Mouse (Mus musculus) kidney, embryonic 16.5 days (tissue): ENCODE data around the gene Fam114a1. TPM values are rescaled to one million over a fixed set of nuclear protein-coding genes. Genes with fewer than 3 reads are reported as not detected.

Experiments
- ATAC-seq: fragments of 200-750 bp; cut with Nextera tagmentation; 2 replicates; pipeline ENCODE4 v1.8.0; 2017; ENCODE audit warnings: moderate TSS enrichment; ENCODE audit not compliant: low FRiP score, low TSS enrichment
- H3K27ac ChIP-seq: fragments of 300-500 bp; sonication (generic); 2 replicates; pipeline ENCODE4 v1.5.1; 2014; ENCODE audit warnings: low read length
- H3K27me3 ChIP-seq: fragments of 300-500 bp; sonication (generic); 2 replicates; pipeline ENCODE4 v1.6.1; 2014; ENCODE audit warnings: low read length, control low read depth, mixed read lengths; ENCODE audit not compliant: insufficient read depth
- H3K36me3 ChIP-seq: fragments of 300-500 bp; sonication (generic); 2 replicates; pipeline ENCODE4 v1.6.1; 2014; ENCODE audit warnings: low read length, control low read depth, mixed read lengths; ENCODE audit not compliant: insufficient read depth
- H3K4me1 ChIP-seq: fragments of 300-500 bp; sonication (generic); 2 replicates; pipeline ENCODE4 v1.6.1; 2014; ENCODE audit warnings: low read length, control low read depth, mixed read lengths; ENCODE audit not compliant: insufficient read depth
- H3K4me2 ChIP-seq: fragments of 300-500 bp; sonication (generic); replicated peaks from 2 replicates; pipeline ENCODE4 v1.6.1; 2014; ENCODE audit warnings: low read depth, low read length
- H3K4me3 ChIP-seq: fragments of 300-500 bp; sonication (generic); 2 replicates; pipeline ENCODE4 v1.5.1; 2014; ENCODE audit warnings: mild to moderate bottlenecking, low read length
- H3K9ac ChIP-seq: fragments of 300-500 bp; sonication (generic); replicated peaks from 2 replicates; pipeline ENCODE4 v1.6.1; 2014; ENCODE audit warnings: low read length
- H3K9me3 ChIP-seq: fragments of 300-500 bp; sonication (generic); 2 replicates; pipeline ENCODE4 v1.6.1; 2016; ENCODE audit warnings: low read length, control low read depth
- WGBS: fragments of 180-500 bp; shearing (Covaris S2); extraction: QIAGEN DNeasy Blood & Tissue Kit; methylation state at CpG from one replicate; pipeline ENCODE4 v1.1.7; 2014; 5-methylcytosine and 5-hydroxymethylcytosine counted together
- microRNA counts: library from miRNA; unstranded; fragments of <30 nt; microRNA quantifications from one replicate; lab custom pipeline; 2016
- microRNA-seq: library from miRNA; unstranded; fragments of <30 nt; microRNA quantifications from one replicate; pipeline ENCODE4, GENCODE M21; 2016
- polyA plus RNA-seq: library from polyadenylated mRNA; unstranded; fragments of >200 nt; fragmentation: Nextera tagmentation; extraction: Ambion mirVana; gene quantifications from 2 replicates; pipeline ENCODE4 v1.2.1, GENCODE M21; 2015

The Fam114a1 gene
- polyA plus RNA-seq, 1 experiment from 2014 or later: 44.6 TPM

DNA sequence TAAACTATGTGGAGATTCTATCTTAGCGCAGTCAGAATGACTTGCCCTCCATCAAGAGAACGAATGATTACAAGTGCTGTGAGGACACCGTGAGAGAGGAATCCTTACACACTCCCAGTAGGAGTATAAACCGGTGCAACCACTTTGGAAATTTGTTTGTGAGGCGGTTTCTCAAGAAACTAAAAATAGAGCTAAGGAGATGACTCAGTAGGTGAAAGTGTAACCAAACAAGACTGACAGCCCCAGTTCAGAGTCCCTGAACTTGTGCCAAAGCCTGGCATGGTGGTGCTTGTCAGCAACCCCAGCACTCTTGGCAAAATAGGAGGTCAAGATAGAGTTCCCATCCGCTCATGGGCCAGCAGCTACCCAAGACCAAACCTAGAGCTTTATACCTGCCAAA, 116.7 kb downstream of the Fam114a1 start:
- WGBS: 73% methylated on average over 6 of the region's 6 CpGs
- no peaks in the 10 kb centered on the region for H3K9me3 ChIP-seq
- H3K9ac ChIP-seq: no peak overlapping the region
- no peaks in the 10 kb centered on the region for H3K27me3 ChIP-seq
- no peak for ATAC-seq
- H3K36me3 ChIP-seq: no peaks in the 10 kb centered on the region
- no peak overlapping the region for H3K27ac ChIP-seq
- no peak overlapping the region for H3K4me3 ChIP-seq
- no peak overlapping the region for H3K4me2 ChIP-seq
- H3K4me1 ChIP-seq: no peaks in the 10 kb centered on the region

DNA sequence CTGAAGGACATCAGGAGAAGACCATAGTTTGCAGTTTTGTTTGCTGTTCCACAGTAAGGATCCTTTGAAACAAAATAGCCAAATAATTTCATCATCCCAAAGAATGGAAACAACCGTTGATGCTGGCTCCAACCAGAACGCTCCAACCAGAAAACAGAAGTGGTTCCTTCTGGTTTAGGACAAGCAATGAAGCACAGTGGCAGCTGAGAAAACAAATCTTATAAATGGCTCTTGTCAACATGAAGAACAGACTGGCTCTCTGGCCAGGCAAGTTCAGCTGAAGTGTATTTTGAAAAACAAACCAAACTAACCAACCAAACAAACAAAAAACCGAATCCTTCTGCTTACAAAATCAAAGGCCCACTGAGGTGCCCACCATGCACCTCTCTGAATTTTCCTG, 119.8 kb downstream of the Fam114a1 start:
- ATAC-seq: no peak
- no peak overlapping the region for H3K27ac ChIP-seq
- no peaks in the 10 kb centered on the region for H3K36me3 ChIP-seq
- 52% methylated on average over 3 of the region's 3 CpGs for WGBS
- H3K4me3 ChIP-seq: no peak overlapping the region
- H3K9me3 ChIP-seq: no peaks in the 10 kb centered on the region
- H3K4me1 ChIP-seq: no peaks in the 10 kb centered on the region
- no peak overlapping the region for H3K9ac ChIP-seq
- H3K27me3 ChIP-seq: no peaks in the 10 kb centered on the region
- H3K4me2 ChIP-seq: no peak overlapping the region

DNA sequence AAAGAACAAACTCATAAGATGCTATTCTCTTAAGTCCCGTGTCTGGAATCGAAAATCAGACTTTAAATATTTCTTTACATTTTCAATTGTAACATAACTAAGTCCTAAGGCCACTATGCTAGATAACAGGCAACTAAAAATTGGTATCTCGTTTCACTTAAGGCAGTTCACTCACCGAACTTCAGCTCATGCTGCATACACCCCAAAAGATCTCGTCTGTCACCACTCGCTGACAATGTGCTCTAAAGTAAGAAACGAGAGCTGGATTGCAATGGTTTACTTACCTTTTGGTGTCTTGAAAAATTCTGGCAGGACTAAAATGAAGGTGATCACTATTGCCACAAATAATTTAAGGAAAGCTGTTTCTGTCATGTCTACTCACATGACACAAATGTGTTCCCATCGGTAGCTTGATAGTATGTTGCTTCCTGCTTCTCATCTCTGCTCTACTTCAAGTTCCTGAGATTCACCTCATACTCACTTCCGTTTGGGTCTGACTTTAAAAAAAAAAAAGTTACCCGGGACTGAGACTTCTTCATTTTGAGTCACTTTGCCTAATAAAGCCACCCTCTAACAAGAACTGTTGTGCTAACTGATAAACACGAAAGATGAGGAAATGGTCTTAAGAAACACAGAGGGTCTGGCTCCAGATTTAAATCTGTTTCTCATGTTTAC, 121.5 kb downstream of the Fam114a1 start:
- H3K4me2 ChIP-seq: no peak overlapping the region
- no peaks in the 10 kb centered on the region for H3K9me3 ChIP-seq
- H3K36me3 ChIP-seq: no peaks in the 10 kb centered on the region
- H3K27ac ChIP-seq: no peak overlapping the region
- no peak for ATAC-seq
- no peak overlapping the region for H3K4me3 ChIP-seq
- H3K4me1 ChIP-seq: no peaks in the 10 kb centered on the region
- WGBS: 68% methylated on average over 11 of the region's 11 CpGs
- no peaks in the 10 kb centered on the region for H3K27me3 ChIP-seq
- no peak overlapping the region for H3K9ac ChIP-seq

MicroRNAs within 50 kb of the gene (microRNA counts, 519-probe panel; counts per million panel counts)
- microRNA mmu-miR-574-3p (lab: Ali Mortazavi, UCI) (2,862 counts per million, percentile 68 among the panel's probes with 10 or more counts), microRNA mmu-miR-574-5p (lab: Ali Mortazavi, UCI) (1,735 counts per million, percentile 45 among the panel's probes with 10 or more counts)

Small RNAs within 50 kb of the gene (microRNA-seq; reads per million reads assigned to microRNA genes)
- gene Mir574: 129 reads per million, percentile 58 among the genes with 10 or more reads in this experiment

Other genes starting within 250 kb of the Fam114a1 start
- 49.7 and 66.4 TPM in 2 replicates for gene Klf3, start 166.7 kb upstream of the Fam114a1 start, polyA plus RNA-seq
- 0.58 and 0.62 TPM in 2 replicates for gene Tlr1, start 36.5 kb upstream of the Fam114a1 start, polyA plus RNA-seq
- gene Tlr6, start 10.0 kb upstream of the Fam114a1 start, polyA plus RNA-seq: 0.62 and 0.77 TPM in 2 replicates
- gene Tmem156, start 122.1 kb downstream of the Fam114a1 start, polyA plus RNA-seq: 0.17 and 0.28 TPM in 2 replicates
- gene Klhl5, start 137.5 kb downstream of the Fam114a1 start, polyA plus RNA-seq: 13.7 and 15.8 TPM in 2 replicates
- gene Wdr19, start 229.6 kb downstream of the Fam114a1 start, polyA plus RNA-seq: 12.8 and 13.1 TPM in 2 replicates